Mouse (Mus musculus) limb, embryonic 14.5 days (tissue): ENCODE measurements at regions not wholly inside any gene's neighbourhood (a gene's known extent, or its start where the extent isn't known, plus 50 kb on each side); places are given as distances from the start of the nearest gene placed in this dataset.

Source experiments
- ATAC-seq: fragments of 200-750 bp; cut with Nextera tagmentation; 2 replicates; pipeline ENCODE4 v1.8.0; 2017; ENCODE audit warnings: low read depth, moderate number of reproducible peaks, moderate TSS enrichment; ENCODE audit not compliant: low FRiP score
- DNase-seq: peaks from one replicate; pipeline ENCODE4 v3.0.0-alpha.2; 2015; ENCODE audit warnings: low spot score
- H3K27ac ChIP-seq: fragments of 300-500 bp; sonication (generic); replicated peaks from 2 replicates; pipeline ENCODE4 v1.5.1; 2014; ENCODE audit warnings: low read depth, mild to moderate bottlenecking, low read length, moderate library complexity, mixed read lengths
- H3K27me3 ChIP-seq: fragments of 300-500 bp; sonication (generic); 2 replicates; pipeline ENCODE4 v1.6.1; 2014; ENCODE audit warnings: low read length, mixed read lengths; ENCODE audit not compliant: control insufficient read depth, insufficient read depth
- H3K36me3 ChIP-seq: fragments of 300-500 bp; sonication (generic); 2 replicates; pipeline ENCODE4 v1.6.1; 2014; ENCODE audit warnings: mild to moderate bottlenecking, low read length, moderate library complexity, mixed read lengths; ENCODE audit not compliant: control insufficient read depth, insufficient read depth
- H3K4me1 ChIP-seq: fragments of 300-500 bp; sonication (generic); 2 replicates; pipeline ENCODE4 v1.6.1; 2014; ENCODE audit warnings: antibody characterized with exemption, low read length, mixed read lengths; ENCODE audit not compliant: control insufficient read depth, insufficient read depth
- H3K4me2 ChIP-seq: fragments of 300-500 bp; sonication (generic); replicated peaks from 2 replicates; pipeline ENCODE4 v1.6.1; 2014; ENCODE audit warnings: low read depth, mild to moderate bottlenecking, low read length, moderate library complexity; ENCODE audit not compliant: severe bottlenecking
- H3K4me3 ChIP-seq: fragments of 300-500 bp; sonication (generic); replicated peaks from 2 replicates; pipeline ENCODE4 v1.5.1; 2014; ENCODE audit warnings: low read length
- H3K9ac ChIP-seq: fragments of 300-500 bp; sonication (generic); 2 replicates; pipeline ENCODE4 v1.6.1; 2014; ENCODE audit warnings: mild to moderate bottlenecking, low read depth, low read length, moderate library complexity; ENCODE audit not compliant: severe bottlenecking
- H3K9me3 ChIP-seq: fragments of 300-500 bp; sonication (generic); 2 replicates; pipeline ENCODE4 v1.6.1; 2016; ENCODE audit warnings: low read length; ENCODE audit not compliant: control insufficient read depth
- POLR2A ChIP-seq: fragments of 200-500 bp; IDR thresholded peaks from 2 replicates; pipeline ENCODE4 v1.8.0; 2012; ENCODE audit warnings: inconsistent platforms, mild to moderate bottlenecking, moderate library complexity, borderline replicate concordance; ENCODE audit not compliant: insufficient read depth, insufficient read length; ENCODE audit errors: extremely low read depth
- WGBS: fragments of 180-500 bp; shearing (Covaris S2); extraction: QIAGEN DNeasy Blood & Tissue Kit; methylation state at CpG from one replicate; pipeline ENCODE4 v1.1.7; 2014; 5-methylcytosine and 5-hydroxymethylcytosine counted together

- H3K9ac ChIP-seq: no peak overlapping the region
- 64% methylated on average over 1 of the region's 1 CpGs for WGBS
- no peak for TF ChIP-seq POLR2A
- no peaks in the 10 kb centered on the region for H3K36me3 ChIP-seq
- no peaks in the 10 kb centered on the region for H3K9me3 ChIP-seq
- ATAC-seq (no peak), DNase-seq (no peak)
- no peaks in the 10 kb centered on the region for H3K4me1 ChIP-seq
- H3K4me3 ChIP-seq: no peak overlapping the region
- no peak overlapping the region for H3K27ac ChIP-seq
- no peak overlapping the region for H3K4me2 ChIP-seq
- H3K27me3 ChIP-seq: no peaks in the 10 kb centered on the region
Observed at GRCm38 (mm10) chr14:103945753-103946152, 101.6 kb upstream of the Ednrb start.

DNA sequence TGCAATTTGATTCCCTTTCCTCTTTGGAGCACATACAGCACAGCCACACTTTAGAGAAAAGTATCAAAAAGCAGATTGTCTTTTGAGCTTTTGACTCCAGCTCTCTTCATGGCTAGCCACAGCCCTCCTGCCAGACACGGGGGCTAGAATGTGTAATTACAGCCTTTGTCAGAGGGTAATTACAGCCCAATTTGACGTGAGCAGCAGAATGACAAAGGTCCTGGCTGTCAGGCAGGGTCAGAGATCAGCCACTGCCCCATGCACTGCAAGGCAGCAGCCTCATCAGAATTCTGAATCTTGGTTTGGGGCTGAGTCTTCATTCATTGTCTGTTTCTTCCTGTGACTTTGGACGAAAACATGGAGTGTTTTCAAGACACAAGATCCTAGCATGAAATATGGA lies 95.7 kb upstream of the Ednrb start:
- ATAC-seq (no peak), DNase-seq (no peak)
- no peak overlapping the region for H3K4me3 ChIP-seq
- no peak overlapping the region for H3K9ac ChIP-seq
- no peaks in the 10 kb centered on the region for H3K9me3 ChIP-seq
- no peak overlapping the region for H3K4me2 ChIP-seq
- no peak overlapping the region for H3K27ac ChIP-seq
- H3K27me3 ChIP-seq: no peaks in the 10 kb centered on the region
- no peaks in the 10 kb centered on the region for H3K36me3 ChIP-seq
- H3K4me1 ChIP-seq: no peaks in the 10 kb centered on the region
- no peak for TF ChIP-seq POLR2A
- WGBS: 5% methylated on average over 3 of the region's 3 CpGs

DNA sequence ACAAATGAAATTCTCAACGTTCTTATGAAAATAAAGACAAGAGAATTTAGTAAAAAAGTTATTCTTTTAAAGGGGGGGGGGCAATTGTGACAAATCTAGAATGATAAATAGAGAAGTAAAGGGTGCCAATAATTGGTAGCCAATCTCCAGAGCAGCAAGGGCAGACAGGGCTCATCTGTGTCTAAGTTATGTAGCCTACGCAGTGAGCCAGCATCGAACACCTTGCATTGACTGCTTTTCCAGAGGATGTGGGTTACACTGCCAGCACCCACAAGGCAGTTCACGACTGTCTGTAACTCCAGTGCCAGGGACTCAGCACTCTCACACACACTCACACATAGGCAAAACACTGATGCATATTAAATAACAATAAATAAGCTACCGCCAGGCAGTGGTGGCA lies 94.7 kb upstream of the Ednrb start:
- Histone ChIP-seq H3K27ac (no peak overlapping the region), H3K4me2 (no peak overlapping the region), H3K4me3 (no peak overlapping the region), H3K9ac (no peak overlapping the region), H3K4me1 (no peaks in the 10 kb centered on the region), H3K9me3 (no peaks in the 10 kb centered on the region), H3K27me3 (no peaks in the 10 kb centered on the region), H3K36me3 (no peaks in the 10 kb centered on the region)
- 86% methylated on average over 5 of the region's 5 CpGs for WGBS
- DNase-seq (no peak), ATAC-seq (no peak)
- TF ChIP-seq POLR2A: no peak

DNA sequence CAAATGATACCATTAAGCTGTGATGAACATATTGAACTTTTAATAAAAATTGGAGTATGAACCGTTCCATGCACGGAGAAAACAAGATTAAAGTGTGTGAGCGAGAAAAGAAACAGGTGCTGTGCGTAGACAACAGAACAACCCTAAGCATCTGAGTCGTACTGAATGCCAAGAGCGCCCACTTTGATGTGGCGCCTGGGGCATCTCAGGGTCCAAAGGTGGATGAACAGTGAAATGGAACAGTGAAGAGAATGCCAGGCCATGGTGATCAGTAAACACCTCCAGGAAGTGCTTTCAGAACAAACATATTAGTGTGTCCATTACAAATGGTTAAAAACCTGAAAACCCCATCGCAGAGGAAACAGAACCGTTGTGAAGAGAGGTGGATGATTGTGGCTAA lies 94.0 kb upstream of the Ednrb start:
- Histone ChIP-seq H3K4me2 (no peak overlapping the region), H3K27ac (no peak overlapping the region), H3K9me3 (no peaks in the 10 kb centered on the region), H3K9ac (no peak overlapping the region), H3K4me1 (no peaks in the 10 kb centered on the region), H3K27me3 (no peaks in the 10 kb centered on the region), H3K36me3 (no peaks in the 10 kb centered on the region), H3K4me3 (no peak overlapping the region)
- no peak for TF ChIP-seq POLR2A
- ATAC-seq: no peak
- 88% methylated on average over 9 of the region's 9 CpGs for WGBS
- DNase-seq: no peak

- Histone ChIP-seq H3K4me2 (no peak overlapping the region), H3K36me3 (no peaks in the 10 kb centered on the region), H3K9me3 (no peaks in the 10 kb centered on the region), H3K4me3 (no peak overlapping the region), H3K27ac (no peak overlapping the region), H3K9ac (no peak overlapping the region), H3K4me1 (no peaks in the 10 kb centered on the region), H3K27me3 (no peaks in the 10 kb centered on the region)
- 87% methylated on average over 6 of the region's 6 CpGs for WGBS
- TF ChIP-seq POLR2A: no peak
- no peak for DNase-seq
- ATAC-seq: no peak
Observed at GRCm38 (mm10) chr14:103937700-103938099, 93.5 kb upstream of the Ednrb start.

DNA sequence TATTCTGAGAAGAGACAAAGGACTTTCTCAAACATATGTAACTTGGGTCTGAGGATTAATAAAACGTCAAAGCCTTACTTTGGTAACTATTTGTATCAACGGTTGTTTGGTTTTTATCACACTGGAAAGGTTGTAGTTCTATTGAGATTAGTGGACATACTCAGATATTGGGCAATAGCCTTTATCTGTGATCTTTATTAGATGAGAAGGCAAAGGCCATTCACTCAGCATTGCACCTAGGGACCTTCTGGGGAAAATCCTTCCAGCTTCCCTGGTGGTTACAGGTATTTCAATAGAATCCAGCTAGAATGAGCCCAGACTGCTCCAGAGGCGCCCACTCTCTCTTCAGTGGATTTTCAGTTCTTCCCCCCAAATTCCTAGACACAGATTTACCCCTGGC lies 89.6 kb upstream of the Ednrb start:
- no peak for TF ChIP-seq POLR2A
- ATAC-seq (no peak), DNase-seq (no peak)
- 89% methylated on average over 3 of the region's 3 CpGs for WGBS
- Histone ChIP-seq H3K4me1 (no peaks in the 10 kb centered on the region), H3K4me2 (no peak overlapping the region), H3K9me3 (no peaks in the 10 kb centered on the region), H3K36me3 (no peaks in the 10 kb centered on the region), H3K27me3 (no peaks in the 10 kb centered on the region), H3K27ac (no peak overlapping the region), H3K9ac (no peak overlapping the region), H3K4me3 (no peak overlapping the region)
